Mouse (Mus musculus): Measurements from ENCODE around the gene Rnf220. TPM values are rescaled to one million over a fixed set of nuclear protein-coding genes. Genes with fewer than 3 reads are reported as not detected.
A peak's percentile ranks its signal among the peaks of the same experiment; 100 is the strongest.

Gene Rnf220
- polyA plus RNA-seq, 1 experiment: 217 TPM

GRCm38 (mm10) chr4:117288277-117288926 lies 208.4 kb downstream of the Rnf220 start:
- peak overlapping the region; percentile 41 for H3K4me3 ChIP-seq (ENCODE audit: insufficient read depth, low read length)
- TF ChIP-seq CTCF (IDR thresholded peaks at IDR 0.05; ENCODE audit: extremely low read depth, insufficient read depth, low read length) (no peak), POLR2A (IDR thresholded peaks at IDR 0.05; ENCODE audit: extremely low read depth, insufficient read depth, low read length) (no peak)
- no peak overlapping the region for H3K27ac ChIP-seq (ENCODE audit: insufficient read depth, low read length)
- H3K4me1 ChIP-seq (ENCODE audit: control insufficient read depth, insufficient read depth, low read length): peaks cover 3% of the 10 kb centered on the region

GRCm38 (mm10) chr4:117284363-117284762 lies 212.5 kb downstream of the Rnf220 start:
- TF ChIP-seq POLR2A (IDR thresholded peaks at IDR 0.05; ENCODE audit: extremely low read depth, insufficient read depth, low read length) (no peak), CTCF (IDR thresholded peaks at IDR 0.05; ENCODE audit: extremely low read depth, insufficient read depth, low read length) (no peak)
- no peaks in the 10 kb centered on the region for H3K4me1 ChIP-seq (ENCODE audit: control insufficient read depth, insufficient read depth, low read length)
- no peak overlapping the region for H3K27ac ChIP-seq (ENCODE audit: insufficient read depth, low read length)
- H3K4me3 ChIP-seq (ENCODE audit: insufficient read depth, low read length): no peak overlapping the region

- no peak for TF ChIP-seq CTCF (IDR thresholded peaks at IDR 0.05; ENCODE audit: extremely low read depth, insufficient read depth, low read length)
- TF ChIP-seq POLR2A (IDR thresholded peaks at IDR 0.05; ENCODE audit: extremely low read depth, insufficient read depth, low read length): no peak
- H3K4me1 ChIP-seq (ENCODE audit: control insufficient read depth, insufficient read depth, low read length): no peaks in the 10 kb centered on the region
- no peak overlapping the region for H3K27ac ChIP-seq (ENCODE audit: insufficient read depth, low read length)
- no peak overlapping the region for H3K4me3 ChIP-seq (ENCODE audit: insufficient read depth, low read length)
These were observed 213.3 kb downstream of the Rnf220 start for GRCm38 (mm10) chr4:117283271-117284191.

GRCm38 (mm10) chr4:117281090-117281845 lies 215.6 kb downstream of the Rnf220 start:
- no peak for TF ChIP-seq CTCF (IDR thresholded peaks at IDR 0.05; ENCODE audit: extremely low read depth, insufficient read depth, low read length)
- TF ChIP-seq POLR2A (IDR thresholded peaks at IDR 0.05; ENCODE audit: extremely low read depth, insufficient read depth, low read length): no peak
- no peak overlapping the region for H3K4me3 ChIP-seq (ENCODE audit: insufficient read depth, low read length)
- no peak overlapping the region for H3K27ac ChIP-seq (ENCODE audit: insufficient read depth, low read length)
- no peaks in the 10 kb centered on the region for H3K4me1 ChIP-seq (ENCODE audit: control insufficient read depth, insufficient read depth, low read length)

- Histone ChIP-seq H3K27ac (ENCODE audit: insufficient read depth, low read length) (no peak overlapping the region), H3K4me3 (ENCODE audit: insufficient read depth, low read length) (no peak overlapping the region), H3K4me1 (ENCODE audit: control insufficient read depth, insufficient read depth, low read length) (no peaks in the 10 kb centered on the region)
- TF ChIP-seq CTCF (IDR thresholded peaks at IDR 0.05; ENCODE audit: extremely low read depth, insufficient read depth, low read length) (no peak), POLR2A (IDR thresholded peaks at IDR 0.05; ENCODE audit: extremely low read depth, insufficient read depth, low read length) (no peak)
These were observed 216.4 kb downstream of the Rnf220 start for GRCm38 (mm10) chr4:117280397-117280930.

GRCm38 (mm10) chr4:117279253-117279642 lies 217.6 kb downstream of the Rnf220 start:
- H3K4me3 ChIP-seq (ENCODE audit: insufficient read depth, low read length): no peak overlapping the region
- no peak overlapping the region for H3K27ac ChIP-seq (ENCODE audit: insufficient read depth, low read length)
- TF ChIP-seq POLR2A (IDR thresholded peaks at IDR 0.05; ENCODE audit: extremely low read depth, insufficient read depth, low read length) (no peak), CTCF (IDR thresholded peaks at IDR 0.05; ENCODE audit: extremely low read depth, insufficient read depth, low read length) (no peak)
- H3K4me1 ChIP-seq (ENCODE audit: control insufficient read depth, insufficient read depth, low read length): no peaks in the 10 kb centered on the region

GRCm38 (mm10) chr4:117278381-117279252 lies 218.2 kb downstream of the Rnf220 start:
- H3K4me1 ChIP-seq (ENCODE audit: control insufficient read depth, insufficient read depth, low read length): no peaks in the 10 kb centered on the region
- TF ChIP-seq CTCF (IDR thresholded peaks at IDR 0.05; ENCODE audit: extremely low read depth, insufficient read depth, low read length): no peak
- no peak for TF ChIP-seq POLR2A (IDR thresholded peaks at IDR 0.05; ENCODE audit: extremely low read depth, insufficient read depth, low read length)
- no peak overlapping the region for H3K27ac ChIP-seq (ENCODE audit: insufficient read depth, low read length)

GRCm38 (mm10) chr4:117277687-117278086 lies 219.2 kb downstream of the Rnf220 start:
- Histone ChIP-seq H3K4me3 (ENCODE audit: insufficient read depth, low read length) (no peak overlapping the region), H3K4me1 (ENCODE audit: control insufficient read depth, insufficient read depth, low read length) (no peaks in the 10 kb centered on the region), H3K27ac (ENCODE audit: insufficient read depth, low read length) (0 out of 2 replicates have a peak overlapping the region, but pooled peaks have one; percentile 3)
- TF ChIP-seq POLR2A (IDR thresholded peaks at IDR 0.05; ENCODE audit: extremely low read depth, insufficient read depth, low read length) (no peak), CTCF (IDR thresholded peaks at IDR 0.05; ENCODE audit: extremely low read depth, insufficient read depth, low read length) (no peak)

More at GRCm38 (mm10) chr4:117278381-117279252, 218.2 kb downstream of the Rnf220 start:
- no peak overlapping the region for H3K4me3 ChIP-seq (ENCODE audit: insufficient read depth, low read length)

All from cortical plate, adult 2 months (tissue).